Mouse (Mus musculus): ENCODE results near the gene Fam205a4. TPM values are rescaled to one million over a fixed set of nuclear protein-coding genes. Genes with fewer than 3 reads are reported as not detected.
"Not testable (repeated sequence)": the region's sequence is repeated elsewhere in the genome, so short reads cannot be mapped to it uniquely, and the experiment has no call there.

Fam205a4 gene
- polyA plus RNA-seq (2015; fragmentation: Nextera tagmentation; extraction: Ambion mirVana), result 0.22 and 0.31 TPM in 2 replicates

DNA sequence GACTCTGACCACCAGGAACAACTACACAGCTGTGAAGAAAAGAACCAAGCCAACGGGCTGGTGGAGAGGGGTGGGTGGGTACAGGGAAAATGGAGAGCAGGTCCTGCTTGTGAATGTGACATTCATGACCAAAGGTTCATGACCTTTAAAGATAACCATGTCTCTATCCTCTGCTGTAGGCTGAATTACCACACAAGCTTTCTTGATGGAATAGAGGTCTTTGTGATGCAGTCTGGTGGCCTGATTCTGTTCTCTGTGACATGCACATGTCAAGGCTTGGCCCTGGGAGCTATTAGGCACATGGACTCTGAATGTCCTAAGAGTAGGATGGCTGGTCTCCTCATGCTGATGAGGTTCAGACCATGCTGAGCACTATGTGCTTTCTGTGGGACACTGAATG, at the start of gene Fam205a4:
TSS of gene Fam205a4 (plus strand) at position 301 of the 400 bp plus-strand sequence.
- ATAC-seq (ENCODE audit: insufficient read depth, low FRiP score); H3K36me3 ChIP-seq (ENCODE audit: control insufficient read depth, insufficient read depth, low read length); H3K4me2 ChIP-seq (ENCODE audit: low read depth, low read length); H3K27me3 ChIP-seq (ENCODE audit: control insufficient read depth, insufficient read depth, low read length); H3K27ac ChIP-seq (ENCODE audit: low read length); H3K9me3 ChIP-seq (replicated peaks; ENCODE audit: control insufficient read depth, low read length); H3K9ac ChIP-seq (ENCODE audit: low read length); H3K4me1 ChIP-seq (ENCODE audit: control insufficient read depth, insufficient read depth, low read length); H3K4me3 ChIP-seq (replicated peaks; ENCODE audit: low read length): not testable (repeated sequence)
- no CpG with 5 or more reads among the region's 1 CpGs for WGBS

DNA sequence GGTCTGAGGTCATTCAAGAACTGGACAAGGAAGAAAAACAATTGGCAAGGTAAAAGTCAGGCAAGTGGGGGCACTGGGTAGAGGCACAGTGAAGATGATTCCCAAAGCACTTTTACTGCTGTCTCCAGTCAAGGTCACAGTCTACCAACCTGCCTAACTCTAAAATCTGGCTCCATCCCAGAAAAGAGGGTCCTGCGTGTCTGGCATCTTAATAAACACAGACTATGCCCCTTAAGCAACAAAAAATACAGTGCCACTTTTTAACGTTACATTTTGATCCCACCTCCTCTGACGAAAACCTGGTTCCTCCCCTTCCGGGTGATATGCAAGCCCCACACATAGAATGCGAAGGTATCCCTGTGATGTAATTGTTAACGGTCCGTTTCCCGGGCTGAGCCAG, 24.6 kb upstream of the Fam205a4 start, which contains the start of gene Gm20878:
TSS of gene Gm20878 (plus strand) at position 301 of the 400 bp plus-strand sequence.
- WGBS, result no CpG with 5 or more reads among the region's 8 CpGs
- not testable (repeated sequence) for H3K27ac ChIP-seq (ENCODE audit: low read length); H3K9me3 ChIP-seq (replicated peaks; ENCODE audit: control insufficient read depth, low read length); H3K4me3 ChIP-seq (replicated peaks; ENCODE audit: low read length); H3K4me1 ChIP-seq (ENCODE audit: control insufficient read depth, insufficient read depth, low read length); H3K9ac ChIP-seq (ENCODE audit: low read length); H3K27me3 ChIP-seq (ENCODE audit: control insufficient read depth, insufficient read depth, low read length); ATAC-seq (ENCODE audit: insufficient read depth, low FRiP score); H3K36me3 ChIP-seq (ENCODE audit: control insufficient read depth, insufficient read depth, low read length); H3K4me2 ChIP-seq (ENCODE audit: low read depth, low read length)

Other genes starting within 250 kb of the Fam205a4 start
- gene Dctn3, start 242.9 kb upstream of the Fam205a4 start, polyA plus RNA-seq (2015; fragmentation: Nextera tagmentation; extraction: Ambion mirVana), result 132 TPM in 2 replicates
- gene Arid3c, start 234.9 kb upstream of the Fam205a4 start, polyA plus RNA-seq (2015; fragmentation: Nextera tagmentation; extraction: Ambion mirVana), result not detected in 2 replicates
- gene Galt, start 210.8 kb upstream of the Fam205a4 start, polyA plus RNA-seq (2015; fragmentation: Nextera tagmentation; extraction: Ambion mirVana), result 43.8 and 44.7 TPM in 2 replicates
- 76.9 and 88.4 TPM in 2 replicates for gene Sigmar1, start 209.9 kb upstream of the Fam205a4 start, polyA plus RNA-seq (2015; fragmentation: Nextera tagmentation; extraction: Ambion mirVana)
- gene Ccl27a, start 191.8 kb upstream of the Fam205a4 start, polyA plus RNA-seq (2015; fragmentation: Nextera tagmentation; extraction: Ambion mirVana), result 29.9 and 33.6 TPM in 2 replicates
- 3.4 and 26.5 TPM in 2 replicates for gene Gm21541, start 62.4 kb upstream of the Fam205a4 start, polyA plus RNA-seq (2015; fragmentation: Nextera tagmentation; extraction: Ambion mirVana)
- 2.5 and 2.8 TPM in 2 replicates for gene Gm20878, start 24.5 kb upstream of the Fam205a4 start, polyA plus RNA-seq (2015; fragmentation: Nextera tagmentation; extraction: Ambion mirVana)
- not detected in 2 replicates for gene Gm21093, start 68.7 kb downstream of the Fam205a4 start, polyA plus RNA-seq (2015; fragmentation: Nextera tagmentation; extraction: Ambion mirVana)
- gene Gm3893, start 125.1 kb downstream of the Fam205a4 start, polyA plus RNA-seq (2015; fragmentation: Nextera tagmentation; extraction: Ambion mirVana), result not detected in 2 replicates
- 2.4 and 16.3 TPM in 2 replicates for gene Gm13304, start 148.8 kb downstream of the Fam205a4 start, polyA plus RNA-seq (2015; fragmentation: Nextera tagmentation; extraction: Ambion mirVana)
- 0.37 TPM in 1 of 2 replicates, not detected in the other for gene Gm13306, start 187.4 kb downstream of the Fam205a4 start, polyA plus RNA-seq (2015; fragmentation: Nextera tagmentation; extraction: Ambion mirVana)
- gene Gm13305, start 202.5 kb downstream of the Fam205a4 start, polyA plus RNA-seq (2015; fragmentation: Nextera tagmentation; extraction: Ambion mirVana), result 0.30 TPM in 1 of 2 replicates, not detected in the other